Mouse (Mus musculus) testis, adult 2 months (tissue): Measurements from ENCODE around the gene Tmem274.

ENCODE experiments used
- CTCF ChIP-seq: fragments of 200-500 bp; IDR thresholded peaks from 2 replicates; pipeline ENCODE4 v1.5.1; 2012; ENCODE audit warnings: low read depth, mild to moderate bottlenecking, inconsistent platforms, low read length, moderate library complexity; ENCODE audit not compliant: control insufficient read depth, insufficient read depth, insufficient replicate concordance
- POLR2A ChIP-seq: fragments of 200-500 bp; IDR thresholded peaks from 2 replicates; pipeline ENCODE4 v1.6.1; 2012; ENCODE audit warnings: low read depth, mild to moderate bottlenecking, inconsistent platforms, low read length, moderate library complexity; ENCODE audit not compliant: control insufficient read depth

GRCm38 (mm10) chr4:149477078-149477477 is at the start of gene Tmem274:
- TF ChIP-seq CTCF (no peak), POLR2A (no peak)
